Mouse (Mus musculus) limb, embryonic 12.5 days (tissue): Measurements from ENCODE around the gene Tnfrsf19. TPM values are rescaled to one million over a fixed set of nuclear protein-coding genes. Genes with fewer than 3 reads are reported as not detected.

Source experiments
- ATAC-seq: fragments of 200-750 bp; cut with Nextera tagmentation; 2 replicates; pipeline ENCODE4 v1.8.0; 2017; ENCODE audit warnings: low read depth, moderate TSS enrichment; ENCODE audit not compliant: insufficient number of reproducible peaks, insufficient read depth, low FRiP score, low TSS enrichment
- H3K27ac ChIP-seq: fragments of 300-500 bp; sonication (generic); 2 replicates; pipeline ENCODE4 v1.5.1; 2016; ENCODE audit warnings: mild to moderate bottlenecking, moderate library complexity
- H3K27me3 ChIP-seq: fragments of 300-500 bp; sonication (generic); 2 replicates; pipeline ENCODE4 v1.6.1; 2016; ENCODE audit warnings: mild to moderate bottlenecking, moderate library complexity
- H3K36me3 ChIP-seq: fragments of 300-500 bp; sonication (generic); 2 replicates; pipeline ENCODE4 v1.6.1; 2016; ENCODE audit warnings: mild to moderate bottlenecking, moderate library complexity
- H3K4me1 ChIP-seq: fragments of 300-500 bp; sonication (generic); replicated peaks from 2 replicates; pipeline ENCODE4 v1.6.1; 2016
- H3K4me2 ChIP-seq: fragments of 300-500 bp; sonication (generic); 2 replicates; pipeline ENCODE4 v1.6.1; 2016; ENCODE audit warnings: mild to moderate bottlenecking, moderate library complexity
- H3K4me3 ChIP-seq: fragments of 300-500 bp; sonication (generic); replicated peaks from 2 replicates; pipeline ENCODE4 v1.5.1; 2016; ENCODE audit warnings: mild to moderate bottlenecking
- H3K9ac ChIP-seq: fragments of 300-500 bp; sonication (generic); replicated peaks from 2 replicates; pipeline ENCODE4 v1.6.1; 2016; ENCODE audit warnings: mild to moderate bottlenecking, moderate library complexity
- H3K9me3 ChIP-seq: fragments of 300-500 bp; sonication (generic); 2 replicates; pipeline ENCODE4 v1.6.1; 2016; ENCODE audit warnings: mild to moderate bottlenecking, moderate library complexity
- WGBS: fragments of 180-500 bp; shearing (Covaris S2); methylation state at CpG from one replicate; pipeline ENCODE4 v1.1.7; 2016; 5-methylcytosine and 5-hydroxymethylcytosine counted together
- polyA plus RNA-seq: library from polyadenylated mRNA; unstranded; fragments of >200 nt; fragmentation: Nextera tagmentation; extraction: Ambion mirVana; gene quantifications from 2 replicates; pipeline ENCODE4 v1.2.1, GENCODE M21; 2016

The Tnfrsf19 gene
- polyA plus RNA-seq = 34.2 and 42.5 TPM in 2 replicates

GRCm38 (mm10) chr14:61046091-61046681, at the start of gene Tnfrsf19:
Tnfrsf19 (minus strand) TSS chr14:61046490.
- WGBS = under 1% methylated on average over 38 of the region's 38 CpGs
- Histone ChIP-seq H3K27me3 (peaks cover 10% of the 10 kb centered on the region; the same call in 1 of the 2 replicates), H3K27ac (peak within 1 kb of the TSS; percentile 87), H3K4me1 (peaks cover 39% of the 10 kb centered on the region), H3K4me3 (peak within 1 kb of the TSS; percentile 52), H3K4me2 (peak within 1 kb of the TSS; percentile 90), H3K9ac (peak within 1 kb of the TSS; percentile 71), H3K36me3 (no peaks in the 10 kb centered on the region), H3K9me3 (no peaks in the 10 kb centered on the region)
- ATAC-seq = peak; percentile 90

- no peak overlapping the region for H3K27ac ChIP-seq
- H3K4me1 ChIP-seq = no peaks in the 10 kb centered on the region
- no peak overlapping the region for H3K9ac ChIP-seq
- no peak overlapping the region for H3K4me3 ChIP-seq
- ATAC-seq = no peak
- no peaks in the 10 kb centered on the region for H3K27me3 ChIP-seq
- H3K9me3 ChIP-seq = no peaks in the 10 kb centered on the region
- no peak overlapping the region for H3K4me2 ChIP-seq
- H3K36me3 ChIP-seq = no peaks in the 10 kb centered on the region
- 96% methylated on average over 3 of the region's 3 CpGs for WGBS
Observed at GRCm38 (mm10) chr14:61092073-61092472, 45.8 kb upstream of the Tnfrsf19 start.

- no peaks in the 10 kb centered on the region for H3K4me1 ChIP-seq
- 85% methylated on average over 5 of the region's 5 CpGs for WGBS
- no peak overlapping the region for H3K9ac ChIP-seq
- H3K4me2 ChIP-seq = no peak overlapping the region
- H3K9me3 ChIP-seq = no peaks in the 10 kb centered on the region
- H3K36me3 ChIP-seq = no peaks in the 10 kb centered on the region
- ATAC-seq = no peak
- no peak overlapping the region for H3K27ac ChIP-seq
- H3K4me3 ChIP-seq = no peak overlapping the region
- H3K27me3 ChIP-seq = no peaks in the 10 kb centered on the region
Observed at GRCm38 (mm10) chr14:61090955-61091354, 44.7 kb upstream of the Tnfrsf19 start.

GRCm38 (mm10) chr14:61088187-61088586, 41.9 kb upstream of the Tnfrsf19 start:
- H3K9ac ChIP-seq = no peak overlapping the region
- H3K27ac ChIP-seq = no peak overlapping the region
- ATAC-seq = no peak
- WGBS = 71% methylated on average over 8 of the region's 8 CpGs
- no peaks in the 10 kb centered on the region for H3K4me1 ChIP-seq
- no peak overlapping the region for H3K4me3 ChIP-seq
- H3K9me3 ChIP-seq = no peaks in the 10 kb centered on the region
- no peak overlapping the region for H3K4me2 ChIP-seq
- no peaks in the 10 kb centered on the region for H3K27me3 ChIP-seq
- H3K36me3 ChIP-seq = no peaks in the 10 kb centered on the region

- no peak overlapping the region for H3K9ac ChIP-seq
- H3K4me1 ChIP-seq = no peaks in the 10 kb centered on the region
- H3K4me3 ChIP-seq = no peak overlapping the region
- no peaks in the 10 kb centered on the region for H3K9me3 ChIP-seq
- WGBS = 48% methylated on average over 3 of the region's 3 CpGs
- ATAC-seq = no peak
- no peaks in the 10 kb centered on the region for H3K27me3 ChIP-seq
- H3K27ac ChIP-seq = no peak overlapping the region
- no peak overlapping the region for H3K4me2 ChIP-seq
- no peaks in the 10 kb centered on the region for H3K36me3 ChIP-seq
Observed at GRCm38 (mm10) chr14:61085325-61085724, 39.0 kb upstream of the Tnfrsf19 start.

- Histone ChIP-seq H3K9ac (no peak overlapping the region), H3K27me3 (no peaks in the 10 kb centered on the region), H3K36me3 (no peaks in the 10 kb centered on the region), H3K9me3 (no peaks in the 10 kb centered on the region), H3K4me1 (no peaks in the 10 kb centered on the region), H3K4me3 (no peak overlapping the region), H3K27ac (no peak overlapping the region), H3K4me2 (no peak overlapping the region)
- WGBS = 86% methylated on average over 1 of the region's 1 CpGs
- no peak for ATAC-seq
Observed at GRCm38 (mm10) chr14:61069555-61069954, 23.3 kb upstream of the Tnfrsf19 start.

- ATAC-seq = 0 out of 2 replicates have a peak, but pooled peaks have one; percentile 46
- Histone ChIP-seq H3K9me3 (no peaks in the 10 kb centered on the region), H3K27ac (peak overlapping the region; percentile 64; the same call in 1 of the 2 replicates), H3K4me3 (no peak overlapping the region), H3K27me3 (0 out of 2 replicates have a peak, but pooled peaks cover 5% of the 10 kb centered on the region), H3K4me2 (peak overlapping the region; percentile 26; the same call in 1 of the 2 replicates), H3K4me1 (peaks cover 30% of the 10 kb centered on the region), H3K9ac (no peak overlapping the region), H3K36me3 (no peaks in the 10 kb centered on the region)
- 26% methylated on average over 3 of the region's 3 CpGs for WGBS
Observed at GRCm38 (mm10) chr14:61061729-61062128, 15.4 kb upstream of the Tnfrsf19 start.

- Histone ChIP-seq H3K4me2 (no peak overlapping the region), H3K4me1 (peaks cover 48% of the 10 kb centered on the region), H3K9me3 (no peaks in the 10 kb centered on the region), H3K36me3 (no peaks in the 10 kb centered on the region), H3K27me3 (peaks cover 14% of the 10 kb centered on the region; the same call in 1 of the 2 replicates), H3K27ac (no peak overlapping the region), H3K4me3 (no peak overlapping the region), H3K9ac (no peak overlapping the region)
- ATAC-seq = no peak
- 87% methylated on average over 9 of the region's 9 CpGs for WGBS
Observed at GRCm38 (mm10) chr14:61059316-61059945, 13.1 kb upstream of the Tnfrsf19 start.

- H3K27me3 ChIP-seq = peaks cover 14% of the 10 kb centered on the region; the same call in 1 of the 2 replicates
- H3K4me3 ChIP-seq = peak overlapping the region; percentile 36
- H3K4me2 ChIP-seq = peak overlapping the region; percentile 69
- no peak for ATAC-seq
- no peak overlapping the region for H3K27ac ChIP-seq
- H3K4me1 ChIP-seq = peaks cover 44% of the 10 kb centered on the region
- H3K36me3 ChIP-seq = no peaks in the 10 kb centered on the region
- peaks cover 6% of the 10 kb centered on the region; the same call in 1 of the 2 replicates for H3K9me3 ChIP-seq
- 4% methylated on average over 11 of the region's 11 CpGs for WGBS
- peak overlapping the region; percentile 46; the same call in 1 of the 2 replicates for H3K9ac ChIP-seq
Observed at GRCm38 (mm10) chr14:61056962-61057361, 10.7 kb upstream of the Tnfrsf19 start.

- Histone ChIP-seq H3K9me3 (peaks cover 6% of the 10 kb centered on the region; the same call in 1 of the 2 replicates), H3K4me3 (peak overlapping the region; percentile 36), H3K4me2 (peak overlapping the region; percentile 69), H3K4me1 (peaks cover 39% of the 10 kb centered on the region), H3K9ac (peak overlapping the region; percentile 46), H3K27me3 (peaks cover 14% of the 10 kb centered on the region; the same call in 1 of the 2 replicates), H3K36me3 (no peaks in the 10 kb centered on the region), H3K27ac (0 out of 2 replicates have a peak overlapping the region, but pooled peaks have one; percentile 17)
- ATAC-seq = no peak
- WGBS = 1% methylated on average over 16 of the region's 16 CpGs
Observed at GRCm38 (mm10) chr14:61056445-61056844, 10.2 kb upstream of the Tnfrsf19 start.

- peak overlapping the region; percentile 69 for H3K4me2 ChIP-seq
- 71% methylated on average over 1 of the region's 1 CpGs for WGBS
- H3K36me3 ChIP-seq = no peaks in the 10 kb centered on the region
- H3K27me3 ChIP-seq = peaks cover 14% of the 10 kb centered on the region; the same call in 1 of the 2 replicates
- no peak overlapping the region for H3K27ac ChIP-seq
- H3K9ac ChIP-seq = peak overlapping the region; percentile 46; the same call in 1 of the 2 replicates
- peaks cover 6% of the 10 kb centered on the region; the same call in 1 of the 2 replicates for H3K9me3 ChIP-seq
- H3K4me1 ChIP-seq = peaks cover 33% of the 10 kb centered on the region
- ATAC-seq = no peak
- peak overlapping the region; percentile 36 for H3K4me3 ChIP-seq
Observed at GRCm38 (mm10) chr14:61055864-61056263, 9.6 kb upstream of the Tnfrsf19 start.
